Mouse (Mus musculus) limb, embryonic 14.5 days (tissue): Measurements from ENCODE around the gene Klf2. TPM values are rescaled to one million over a fixed set of nuclear protein-coding genes. Genes with fewer than 3 reads are reported as not detected.

Source experiments
- ATAC-seq: fragments of 200-750 bp; cut with Nextera tagmentation; 2 replicates; pipeline ENCODE4 v1.8.0; 2017; ENCODE audit warnings: low read depth, moderate number of reproducible peaks, moderate TSS enrichment; ENCODE audit not compliant: low FRiP score
- DNase-seq: peaks from one replicate; pipeline ENCODE4 v3.0.0-alpha.2; 2015; ENCODE audit warnings: low spot score
- H3K27ac ChIP-seq: fragments of 300-500 bp; sonication (generic); replicated peaks from 2 replicates; pipeline ENCODE4 v1.5.1; 2014; ENCODE audit warnings: low read depth, mild to moderate bottlenecking, low read length, moderate library complexity, mixed read lengths
- H3K27me3 ChIP-seq: fragments of 300-500 bp; sonication (generic); 2 replicates; pipeline ENCODE4 v1.6.1; 2014; ENCODE audit warnings: low read length, mixed read lengths; ENCODE audit not compliant: control insufficient read depth, insufficient read depth
- H3K36me3 ChIP-seq: fragments of 300-500 bp; sonication (generic); 2 replicates; pipeline ENCODE4 v1.6.1; 2014; ENCODE audit warnings: mild to moderate bottlenecking, low read length, moderate library complexity, mixed read lengths; ENCODE audit not compliant: control insufficient read depth, insufficient read depth
- H3K4me1 ChIP-seq: fragments of 300-500 bp; sonication (generic); 2 replicates; pipeline ENCODE4 v1.6.1; 2014; ENCODE audit warnings: antibody characterized with exemption, low read length, mixed read lengths; ENCODE audit not compliant: control insufficient read depth, insufficient read depth
- H3K4me2 ChIP-seq: fragments of 300-500 bp; sonication (generic); replicated peaks from 2 replicates; pipeline ENCODE4 v1.6.1; 2014; ENCODE audit warnings: low read depth, mild to moderate bottlenecking, low read length, moderate library complexity; ENCODE audit not compliant: severe bottlenecking
- H3K4me3 ChIP-seq: fragments of 300-500 bp; sonication (generic); replicated peaks from 2 replicates; pipeline ENCODE4 v1.5.1; 2014; ENCODE audit warnings: low read length
- H3K9ac ChIP-seq: fragments of 300-500 bp; sonication (generic); 2 replicates; pipeline ENCODE4 v1.6.1; 2014; ENCODE audit warnings: mild to moderate bottlenecking, low read depth, low read length, moderate library complexity; ENCODE audit not compliant: severe bottlenecking
- H3K9me3 ChIP-seq: fragments of 300-500 bp; sonication (generic); 2 replicates; pipeline ENCODE4 v1.6.1; 2016; ENCODE audit warnings: low read length; ENCODE audit not compliant: control insufficient read depth
- POLR2A ChIP-seq: fragments of 200-500 bp; IDR thresholded peaks from 2 replicates; pipeline ENCODE4 v1.8.0; 2012; ENCODE audit warnings: inconsistent platforms, mild to moderate bottlenecking, moderate library complexity, borderline replicate concordance; ENCODE audit not compliant: insufficient read depth, insufficient read length; ENCODE audit errors: extremely low read depth
- WGBS: fragments of 180-500 bp; shearing (Covaris S2); extraction: QIAGEN DNeasy Blood & Tissue Kit; methylation state at CpG from one replicate; pipeline ENCODE4 v1.1.7; 2014; 5-methylcytosine and 5-hydroxymethylcytosine counted together
- polyA plus RNA-seq, 2 experiments: library from polyadenylated mRNA; depleted of rRNA in 1 of 2; stranded (reverse) in 1 of 2; unstranded in 1 of 2; fragments of >200 nt; fragmentation: Nextera tagmentation in 1 of 2; extraction: Ambion mirVana in 1 of 2; gene quantifications; 2 replicates each; pipeline versions ENCODE4 v1.2.1 to v1.2.3; 2012 to 2014

Gene Klf2
- polyA plus RNA-seq, 2 experiments = 20.1 to 36.7 TPM

- Histone ChIP-seq H3K4me1 (no peaks in the 10 kb centered on the region), H3K9me3 (no peaks in the 10 kb centered on the region), H3K36me3 (peaks cover 86% of the 10 kb centered on the region), H3K4me3 (no peak overlapping the region), H3K9ac (no peak overlapping the region), H3K4me2 (no peak overlapping the region), H3K27me3 (no peaks in the 10 kb centered on the region), H3K27ac (no peak overlapping the region)
- TF ChIP-seq POLR2A = no peak
- DNase-seq = no peak
- ATAC-seq = no peak
These were observed 41.3 kb downstream of the Klf2 start for GRCm38 (mm10) chr8:72360162-72360561.

GRCm38 (mm10) chr8:72362754-72363153 lies 43.9 kb downstream of the Klf2 start:
- no peak for ATAC-seq
- Histone ChIP-seq H3K4me1 (no peaks in the 10 kb centered on the region), H3K27ac (no peak overlapping the region), H3K36me3 (peaks cover 89% of the 10 kb centered on the region), H3K27me3 (no peaks in the 10 kb centered on the region), H3K4me3 (no peak overlapping the region), H3K9me3 (no peaks in the 10 kb centered on the region), H3K9ac (no peak overlapping the region), H3K4me2 (no peak overlapping the region)
- DNase-seq = no peak
- no peak for TF ChIP-seq POLR2A
- 96% methylated on average over 4 of the region's 4 CpGs for WGBS

- DNase-seq (no peak), ATAC-seq (no peak)
- no peak overlapping the region for H3K4me2 ChIP-seq
- no peak overlapping the region for H3K27ac ChIP-seq
- 87% methylated on average over 7 of the region's 7 CpGs for WGBS
- no peaks in the 10 kb centered on the region for H3K9me3 ChIP-seq
- no peak for TF ChIP-seq POLR2A
- H3K36me3 ChIP-seq = peaks cover 89% of the 10 kb centered on the region
- no peak overlapping the region for H3K4me3 ChIP-seq
- no peaks in the 10 kb centered on the region for H3K4me1 ChIP-seq
- H3K9ac ChIP-seq = no peak overlapping the region
- no peaks in the 10 kb centered on the region for H3K27me3 ChIP-seq
These were observed 44.6 kb downstream of the Klf2 start for GRCm38 (mm10) chr8:72363457-72363856.

- no peak for DNase-seq
These were observed 46.2 kb downstream of the Klf2 start for GRCm38 (mm10) chr8:72365016-72365415.

GRCm38 (mm10) chr8:72365826-72366225 lies 47.0 kb downstream of the Klf2 start:
- Histone ChIP-seq H3K4me2 (no peak overlapping the region), H3K9me3 (no peaks in the 10 kb centered on the region), H3K4me1 (no peaks in the 10 kb centered on the region), H3K36me3 (peaks cover 94% of the 10 kb centered on the region), H3K27me3 (no peaks in the 10 kb centered on the region), H3K9ac (no peak overlapping the region), H3K4me3 (no peak overlapping the region), H3K27ac (no peak overlapping the region)
- ATAC-seq = peak; percentile 56; the same call in 1 of the 2 replicates
- TF ChIP-seq POLR2A = no peak
- 20% methylated on average over 3 of the region's 3 CpGs for WGBS
- DNase-seq = peak; percentile 67

More at GRCm38 (mm10) chr8:72365016-72365415, 46.2 kb downstream of the Klf2 start:
- no peak for ATAC-seq
- Histone ChIP-seq H3K27ac (no peak overlapping the region), H3K9me3 (no peaks in the 10 kb centered on the region), H3K4me1 (no peaks in the 10 kb centered on the region), H3K9ac (no peak overlapping the region), H3K27me3 (no peaks in the 10 kb centered on the region), H3K36me3 (peaks cover 94% of the 10 kb centered on the region), H3K4me3 (no peak overlapping the region), H3K4me2 (no peak overlapping the region)
- TF ChIP-seq POLR2A = no peak
- WGBS = 94% methylated on average over 2 of the region's 2 CpGs

- Histone ChIP-seq H3K9me3 (no peaks in the 10 kb centered on the region), H3K4me3 (no peak overlapping the region), H3K27me3 (no peaks in the 10 kb centered on the region), H3K27ac (no peak overlapping the region), H3K36me3 (peaks cover 98% of the 10 kb centered on the region), H3K4me1 (no peaks in the 10 kb centered on the region), H3K4me2 (no peak overlapping the region), H3K9ac (no peak overlapping the region)
- ATAC-seq (no peak), DNase-seq (no peak)
- no peak for TF ChIP-seq POLR2A
- 86% methylated on average over 2 of the region's 2 CpGs for WGBS
These were observed 47.6 kb downstream of the Klf2 start for GRCm38 (mm10) chr8:72366435-72366834.

Other genes starting within 250 kb of the Klf2 start
- not detected in 2 replicates for gene Olfr373, start 235.9 kb upstream of the Klf2 start, polyA plus RNA-seq (2012; rRNA removed)
- not detected in 2 replicates for gene Olfr373, start 235.9 kb upstream of the Klf2 start, polyA plus RNA-seq (2014; fragmentation: Nextera tagmentation; extraction: Ambion mirVana)
- not detected in 2 replicates for gene Olfr374, start 212.0 kb upstream of the Klf2 start, polyA plus RNA-seq (2012; rRNA removed)
- gene Olfr374, start 212.0 kb upstream of the Klf2 start, polyA plus RNA-seq (2014; fragmentation: Nextera tagmentation; extraction: Ambion mirVana) = 0.14 and 0.23 TPM in 2 replicates
- gene Tpm4, start 184.1 kb upstream of the Klf2 start, polyA plus RNA-seq (2012; rRNA removed) = 311 and 395 TPM in 2 replicates
- 579 and 584 TPM in 2 replicates for gene Tpm4, start 184.1 kb upstream of the Klf2 start, polyA plus RNA-seq (2014; fragmentation: Nextera tagmentation; extraction: Ambion mirVana)
- gene Rab8a, start 157.8 kb upstream of the Klf2 start, polyA plus RNA-seq (2012; rRNA removed) = 85.2 and 142 TPM in 2 replicates
- gene Rab8a, start 157.8 kb upstream of the Klf2 start, polyA plus RNA-seq (2014; fragmentation: Nextera tagmentation; extraction: Ambion mirVana) = 84.4 and 89.0 TPM in 2 replicates
- 0.28 and 0.37 TPM in 2 replicates for gene Hsh2d, start 129.4 kb upstream of the Klf2 start, polyA plus RNA-seq (2012; rRNA removed)
- gene Hsh2d, start 129.4 kb upstream of the Klf2 start, polyA plus RNA-seq (2014; fragmentation: Nextera tagmentation; extraction: Ambion mirVana) = 0.10 and 0.11 TPM in 2 replicates
- not detected in 2 replicates for gene Cib3, start 106.2 kb upstream of the Klf2 start, polyA plus RNA-seq (2012; rRNA removed)
- not detected in 2 replicates for gene Cib3, start 106.2 kb upstream of the Klf2 start, polyA plus RNA-seq (2014; fragmentation: Nextera tagmentation; extraction: Ambion mirVana)
- gene Gm11034, start 105.4 kb upstream of the Klf2 start, polyA plus RNA-seq (2012; rRNA removed) = not detected in 2 replicates
- not detected in 2 replicates for gene Gm11034, start 105.4 kb upstream of the Klf2 start, polyA plus RNA-seq (2014; fragmentation: Nextera tagmentation; extraction: Ambion mirVana)
- 52.9 and 56.4 TPM in 2 replicates for gene Fam32a, start 99.3 kb upstream of the Klf2 start, polyA plus RNA-seq (2012; rRNA removed)
- 57.4 and 58.9 TPM in 2 replicates for gene Fam32a, start 99.3 kb upstream of the Klf2 start, polyA plus RNA-seq (2014; fragmentation: Nextera tagmentation; extraction: Ambion mirVana)
- gene Ap1m1, start 79.0 kb upstream of the Klf2 start, polyA plus RNA-seq (2012; rRNA removed) = 111 and 127 TPM in 2 replicates
- gene Ap1m1, start 79.0 kb upstream of the Klf2 start, polyA plus RNA-seq (2014; fragmentation: Nextera tagmentation; extraction: Ambion mirVana) = 98.8 and 99.2 TPM in 2 replicates
- gene Gm10282, start 13.8 kb upstream of the Klf2 start, polyA plus RNA-seq (2012; rRNA removed) = 9.8 and 30.0 TPM in 2 replicates
- 26.2 and 28.3 TPM in 2 replicates for gene Gm10282, start 13.8 kb upstream of the Klf2 start, polyA plus RNA-seq (2014; fragmentation: Nextera tagmentation; extraction: Ambion mirVana)
- gene Eps15l1, start 102.4 kb downstream of the Klf2 start, polyA plus RNA-seq (2012; rRNA removed) = 109 and 114 TPM in 2 replicates
- gene Eps15l1, start 102.4 kb downstream of the Klf2 start, polyA plus RNA-seq (2014; fragmentation: Nextera tagmentation; extraction: Ambion mirVana) = 56.5 and 62.0 TPM in 2 replicates
- 0.47 and 0.62 TPM in 2 replicates for gene Calr3, start 124.8 kb downstream of the Klf2 start, polyA plus RNA-seq (2012; rRNA removed)
- gene Calr3, start 124.8 kb downstream of the Klf2 start, polyA plus RNA-seq (2014; fragmentation: Nextera tagmentation; extraction: Ambion mirVana) = 1.4 and 1.7 TPM in 2 replicates
- 16.2 and 18.3 TPM in 2 replicates for gene 1700030K09Rik, start 124.8 kb downstream of the Klf2 start, polyA plus RNA-seq (2012; rRNA removed)
- gene 1700030K09Rik, start 124.8 kb downstream of the Klf2 start, polyA plus RNA-seq (2014; fragmentation: Nextera tagmentation; extraction: Ambion mirVana) = 13.2 and 13.5 TPM in 2 replicates
- gene Cherp, start 156.2 kb downstream of the Klf2 start, polyA plus RNA-seq (2012; rRNA removed) = 110 and 137 TPM in 2 replicates
- 58.9 and 62.7 TPM in 2 replicates for gene Cherp, start 156.2 kb downstream of the Klf2 start, polyA plus RNA-seq (2014; fragmentation: Nextera tagmentation; extraction: Ambion mirVana)
- 46.5 and 75.0 TPM in 2 replicates for gene Slc35e1, start 173.6 kb downstream of the Klf2 start, polyA plus RNA-seq (2012; rRNA removed)
- 16.2 and 16.3 TPM in 2 replicates for gene Slc35e1, start 173.6 kb downstream of the Klf2 start, polyA plus RNA-seq (2014; fragmentation: Nextera tagmentation; extraction: Ambion mirVana)
- gene Med26, start 229.2 kb downstream of the Klf2 start, polyA plus RNA-seq (2012; rRNA removed) = 17.0 and 24.6 TPM in 2 replicates
- 16.4 and 18.3 TPM in 2 replicates for gene Med26, start 229.2 kb downstream of the Klf2 start, polyA plus RNA-seq (2014; fragmentation: Nextera tagmentation; extraction: Ambion mirVana)